Mouse (Mus musculus) embryonic fibroblast, embryonic 13.5 days (primary cell): Measurements from ENCODE around the gene Scarf2.

Source experiments
- CTCF ChIP-seq: IDR thresholded peaks from 2 replicates; pipeline ENCODE4 v1.5.1; 2011; ENCODE audit warnings: mild to moderate bottlenecking, control low read depth, low read length, moderate library complexity, borderline replicate concordance; ENCODE audit not compliant: insufficient read depth
- POLR2A ChIP-seq: IDR thresholded peaks from 2 replicates; pipeline ENCODE4 v1.6.1; 2011; ENCODE audit warnings: low read depth, mild to moderate bottlenecking, control low read depth, low read length, moderate library complexity

DNA sequence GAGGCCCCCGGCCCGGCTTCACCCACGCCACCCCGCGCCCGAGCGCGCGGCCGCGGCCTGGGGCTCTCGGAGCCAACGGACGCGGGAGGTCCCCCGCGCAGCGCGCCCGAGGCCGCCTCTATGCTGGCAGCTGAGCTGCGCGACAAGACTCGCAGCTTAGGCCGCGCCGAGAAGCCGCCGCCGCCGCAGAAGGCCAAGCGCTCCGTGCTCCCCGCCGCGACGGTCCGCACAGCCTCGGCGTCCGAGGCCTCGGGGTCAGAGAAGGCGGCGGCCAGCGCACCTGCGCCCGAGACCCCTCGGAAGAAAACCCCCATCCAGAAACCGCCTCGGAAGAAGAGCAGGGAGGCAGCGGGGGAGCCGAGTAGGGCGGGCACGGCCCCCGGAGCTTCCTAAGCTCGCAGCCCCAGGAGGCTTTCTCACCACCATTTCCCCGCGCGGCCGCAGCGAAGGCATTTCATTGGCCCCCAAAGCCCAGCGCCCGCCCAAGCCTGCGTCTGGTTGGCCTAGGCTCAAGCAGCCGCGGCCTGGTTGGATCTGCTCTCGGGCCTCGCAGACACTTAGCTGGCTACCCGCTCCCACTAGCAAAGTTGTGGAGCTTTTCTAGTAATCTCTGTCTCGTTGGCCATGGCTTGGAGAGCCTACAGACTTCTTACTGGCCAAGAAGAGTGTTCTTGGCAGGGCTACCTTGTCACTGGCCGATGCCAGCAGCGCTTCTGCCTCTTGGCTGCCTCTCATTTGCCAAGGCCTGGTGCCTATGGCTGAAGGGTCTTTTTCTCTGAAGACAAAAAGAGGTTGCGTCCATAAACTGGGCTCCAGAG is 10.3 kb downstream of the Scarf2 start:
- TF ChIP-seq CTCF (no peak), POLR2A (no peak)
